Mouse (Mus musculus): ENCODE data around the gene Atp5g2.

DNA sequence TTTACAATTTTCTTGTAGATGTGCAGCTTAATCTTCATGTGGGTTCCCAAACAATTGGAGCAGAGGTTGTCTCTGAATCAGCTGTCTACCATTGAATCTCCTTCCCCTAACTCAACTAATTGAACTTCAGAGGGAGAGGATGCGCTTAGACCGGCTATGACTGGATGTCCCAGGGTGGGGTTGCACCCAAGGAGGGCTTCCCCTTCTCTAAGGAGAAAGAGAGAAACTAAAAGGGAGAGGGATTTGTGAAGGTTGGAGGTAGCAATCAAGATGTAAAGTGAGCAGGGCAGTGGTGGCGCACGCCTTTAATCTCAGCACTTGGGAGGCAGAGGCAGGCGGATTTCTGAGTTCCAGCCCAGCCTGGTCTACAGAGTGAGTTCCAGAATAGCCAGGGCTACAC is 52.7 kb downstream of the Atp5g2 start:
- no peak for TF ChIP-seq EP300 (IDR thresholded peaks at IDR 0.05)
- no peak for TF ChIP-seq CTCF (IDR thresholded peaks at IDR 0.05)
